Mouse (Mus musculus) CD4-positive, CD25-positive, alpha-beta regulatory T cell, adult 2 months (primary cell): ENCODE results near the gene Gm21170.
"Not testable (repeated sequence)": the region's sequence is repeated elsewhere in the genome, so short reads cannot be mapped to it uniquely, and the experiment has no call there.

ENCODE experiments used
- DNase-seq: peaks from one replicate; pipeline ENCODE4 v3.0.0-alpha.2; 2012; ENCODE audit warnings: low read depth, low spot score

Gene Gm21170

GRCm38 (mm10) chrY:47690998-47691397 lies at the start of gene Gm21170:
Gene Gm21170 (minus strand): TSS chrY:47691098.
- DNase-seq = not testable (repeated sequence)
